Mouse (Mus musculus): ENCODE data around the gene Hs3st6.

The Hs3st6 gene

GRCm38 (mm10) chr17:24729067-24729466, 23.7 kb upstream of the Hs3st6 start:
- no peak for DNase-seq

DNA sequence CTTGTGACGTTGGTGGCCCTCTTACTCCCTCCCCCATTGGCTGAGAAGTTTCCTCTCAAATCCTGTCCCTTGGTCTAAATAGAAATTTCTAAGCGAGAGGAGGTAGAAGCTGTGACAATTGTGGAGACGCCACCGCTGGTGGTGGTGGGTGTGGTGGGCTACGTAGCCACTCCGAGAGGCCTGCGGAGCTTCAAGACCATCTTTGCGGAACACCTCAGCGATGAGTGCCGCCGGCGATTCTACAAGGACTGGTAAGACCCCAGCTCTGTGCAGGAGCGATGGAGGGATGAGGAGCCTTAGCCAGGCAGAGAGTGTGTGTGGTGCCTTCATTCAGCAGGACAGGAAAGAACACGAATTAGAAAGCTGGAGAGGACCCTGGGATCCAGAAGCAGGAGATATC, 22.0 kb upstream of the Hs3st6 start:
- DNase-seq = no peak

DNA sequence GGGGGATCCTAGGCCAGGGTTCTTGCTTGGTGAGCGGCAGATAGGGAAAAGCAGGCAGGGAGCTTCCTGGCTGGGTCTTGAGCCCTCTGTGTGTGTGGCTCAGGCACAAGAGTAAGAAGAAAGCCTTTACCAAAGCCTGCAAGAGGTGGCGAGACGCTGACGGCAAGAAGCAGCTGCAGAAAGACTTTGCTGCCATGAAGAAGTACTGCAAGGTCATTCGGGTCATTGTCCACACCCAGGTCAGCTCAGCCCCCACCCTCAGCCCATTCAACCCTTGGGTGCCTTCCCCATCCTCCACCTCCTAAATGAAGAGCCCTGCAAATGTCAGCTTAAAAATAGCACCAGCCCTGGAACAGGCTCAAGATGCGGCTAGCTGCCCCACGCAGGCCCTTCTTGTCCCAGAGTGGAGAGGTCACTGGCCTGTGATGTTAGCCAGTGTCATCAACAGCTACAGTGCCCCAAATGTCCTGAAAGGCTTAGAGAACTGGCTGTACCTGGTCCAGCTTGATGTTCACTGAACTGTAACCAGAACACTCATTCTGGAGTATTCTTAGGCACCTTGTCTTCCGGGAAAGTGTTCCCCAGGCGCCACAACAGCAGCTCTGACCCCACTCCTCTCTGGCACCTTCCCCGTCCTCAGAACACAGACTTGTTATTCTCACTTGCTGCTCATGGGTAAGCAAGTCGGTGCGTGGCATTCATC, 20.4 kb upstream of the Hs3st6 start:
- DNase-seq = no peak

- no peak for DNase-seq
These were observed 19.2 kb upstream of the Hs3st6 start for GRCm38 (mm10) chr17:24733434-24734050.

- DNase-seq = no peak
These were observed 18.3 kb upstream of the Hs3st6 start for GRCm38 (mm10) chr17:24734513-24734912.

- no peak for DNase-seq
These were observed 17.3 kb upstream of the Hs3st6 start for GRCm38 (mm10) chr17:24735446-24735845.

DNA sequence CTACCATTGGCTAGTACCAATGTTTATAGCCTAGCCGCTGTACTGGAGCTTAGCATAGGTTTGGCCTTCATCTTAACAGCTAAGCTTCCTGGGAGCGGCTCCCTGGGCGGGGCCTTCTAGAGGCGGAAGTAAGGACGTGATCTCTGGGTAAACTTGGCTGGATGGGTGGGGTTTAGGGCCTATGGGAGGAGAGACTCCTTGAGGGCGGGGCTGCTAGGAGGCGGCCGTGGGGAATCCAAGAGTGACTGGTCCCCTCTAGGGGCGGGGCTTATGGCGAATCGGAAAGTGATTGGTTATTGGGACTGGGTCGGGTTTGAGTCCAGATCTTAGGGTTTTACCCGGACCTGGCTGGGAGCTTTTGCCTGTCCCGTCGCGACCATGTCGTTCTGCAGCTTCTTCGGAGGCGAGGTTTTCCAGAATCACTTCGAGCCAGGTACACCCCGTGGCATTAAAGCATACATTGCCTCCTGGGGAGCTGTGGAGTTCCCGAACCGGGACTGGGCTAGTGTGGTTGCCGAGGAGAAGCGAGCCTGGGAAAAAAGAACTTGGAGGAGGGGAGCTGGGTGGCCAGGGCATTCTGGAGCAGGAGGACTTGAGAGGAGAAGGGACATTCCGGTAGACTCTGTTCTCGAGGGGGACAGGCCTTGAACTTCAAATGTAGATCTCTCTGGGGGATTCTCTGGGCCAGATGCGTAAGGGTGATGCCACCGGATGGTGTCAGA, 16.3 kb upstream of the Hs3st6 start, which contains the start of gene Msrb1:
TSS of gene Msrb1 (plus strand) at position 313 of the 722 bp plus-strand sequence.
- peak; percentile 88 to 91 for DNase-seq

- no peak for DNase-seq
These were observed 15.5 kb upstream of the Hs3st6 start for GRCm38 (mm10) chr17:24737135-24737810.

DNA sequence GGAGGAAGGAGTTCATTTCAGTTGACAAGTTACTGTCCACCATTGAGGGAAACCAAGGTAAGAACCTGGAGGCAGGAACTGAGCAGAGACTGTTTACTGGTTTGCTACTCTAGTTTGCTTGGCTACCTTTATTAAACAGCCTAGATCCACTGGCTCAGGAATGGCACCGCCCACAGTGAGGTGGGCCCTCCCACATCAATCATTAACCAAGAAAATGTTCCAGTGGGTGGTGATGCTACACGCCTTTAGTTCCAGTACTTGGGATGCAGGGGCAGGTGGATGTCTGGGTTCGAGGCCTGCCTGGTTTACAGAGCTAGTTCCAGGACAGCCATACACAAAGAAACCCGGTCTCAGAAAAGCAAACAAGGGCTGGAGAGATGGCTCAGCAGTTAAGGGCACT, 14.6 kb upstream of the Hs3st6 start:
- DNase-seq = no peak

- DNase-seq = no peak
These were observed 12.9 kb upstream of the Hs3st6 start for GRCm38 (mm10) chr17:24739926-24740325.

DNA sequence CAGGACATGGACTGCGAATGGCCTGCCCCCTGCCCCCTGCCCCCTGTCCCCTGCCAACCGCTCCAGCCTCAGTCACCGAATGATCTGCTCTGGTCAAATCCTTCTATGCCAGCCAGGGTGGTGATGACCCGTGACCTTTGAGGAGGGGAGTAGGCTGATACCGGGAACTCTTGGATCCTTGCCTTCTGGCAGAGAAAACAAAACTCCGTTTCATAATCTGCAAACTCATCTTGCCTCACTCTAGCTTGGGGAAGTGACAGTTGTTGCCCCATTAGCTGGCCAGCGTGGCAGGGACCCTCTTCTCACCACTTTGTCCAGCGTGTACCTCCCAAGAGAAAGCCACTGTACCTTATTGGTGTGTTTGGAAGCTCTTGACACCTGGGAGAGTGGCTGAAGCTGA, 10.5 kb upstream of the Hs3st6 start:
- no peak for DNase-seq

DNA sequence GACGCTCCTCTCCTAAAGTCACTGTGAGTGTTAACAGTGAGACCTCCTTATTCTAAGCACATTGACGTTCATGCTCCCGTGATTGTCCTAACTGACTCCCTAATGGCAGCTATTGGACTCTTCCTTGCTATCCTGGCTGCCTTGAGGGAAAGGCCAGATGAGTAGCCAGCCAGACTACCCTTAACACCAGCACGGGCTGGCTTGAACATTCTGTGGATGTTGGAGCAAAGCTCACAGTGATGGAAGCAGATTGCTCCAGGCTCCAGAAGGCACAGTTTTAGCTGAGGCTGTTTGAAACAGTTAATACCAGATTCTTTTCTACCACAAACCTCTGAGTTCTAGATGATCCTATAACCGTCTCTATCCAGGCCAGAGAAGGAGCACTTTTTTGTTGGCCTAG, 8.9 kb upstream of the Hs3st6 start:
- no peak for DNase-seq

- DNase-seq = no peak
These were observed 8.4 kb upstream of the Hs3st6 start for GRCm38 (mm10) chr17:24744381-24744780.

- DNase-seq = peak; percentile 67 to 77
These were observed 7.0 kb upstream of the Hs3st6 start for GRCm38 (mm10) chr17:24745526-24746497.

DNA sequence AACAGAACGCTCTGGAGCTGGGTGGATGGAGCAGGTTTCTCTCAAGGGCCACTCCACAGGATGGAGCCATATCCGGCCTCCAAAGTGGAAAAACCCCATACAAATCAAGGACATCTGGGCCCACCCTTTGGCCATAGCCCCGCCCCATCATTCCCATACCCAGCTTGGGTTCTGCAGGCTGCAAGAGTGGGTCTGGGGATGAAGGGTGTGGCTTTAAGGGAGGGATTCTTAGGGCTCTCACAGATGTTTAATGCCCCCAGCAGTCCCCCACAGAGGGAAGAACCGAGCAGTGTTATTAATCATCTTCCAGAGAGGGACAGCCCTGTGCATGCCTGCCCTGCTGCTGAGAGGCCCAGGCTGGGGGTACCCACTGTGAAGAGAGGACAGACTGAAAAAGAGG, 5.8 kb upstream of the Hs3st6 start:
- no peak for DNase-seq

- DNase-seq = no peak
These were observed 1.3 kb upstream of the Hs3st6 start for GRCm38 (mm10) chr17:24751528-24751927.

DNA sequence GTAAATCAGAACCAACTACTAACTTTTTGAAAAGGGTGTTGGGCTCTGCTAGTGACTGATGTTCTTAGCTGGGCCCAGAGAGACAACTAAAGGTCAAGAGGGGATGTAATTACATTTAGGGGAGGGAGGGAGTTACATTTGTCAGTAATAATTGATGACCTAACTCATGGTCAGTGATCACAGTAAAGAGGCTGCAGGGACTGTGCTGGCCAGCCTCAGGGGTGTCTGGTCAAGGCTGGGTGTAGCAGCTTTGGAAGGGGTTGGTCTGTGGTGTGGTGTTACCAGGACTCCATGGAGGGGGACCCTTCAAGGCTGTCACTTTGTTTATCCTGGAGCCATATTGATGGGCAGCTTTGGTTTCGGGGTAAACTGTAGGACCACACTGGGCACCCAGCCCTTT, 4.6 kb downstream of the Hs3st6 start:
- no peak for DNase-seq

DNA sequence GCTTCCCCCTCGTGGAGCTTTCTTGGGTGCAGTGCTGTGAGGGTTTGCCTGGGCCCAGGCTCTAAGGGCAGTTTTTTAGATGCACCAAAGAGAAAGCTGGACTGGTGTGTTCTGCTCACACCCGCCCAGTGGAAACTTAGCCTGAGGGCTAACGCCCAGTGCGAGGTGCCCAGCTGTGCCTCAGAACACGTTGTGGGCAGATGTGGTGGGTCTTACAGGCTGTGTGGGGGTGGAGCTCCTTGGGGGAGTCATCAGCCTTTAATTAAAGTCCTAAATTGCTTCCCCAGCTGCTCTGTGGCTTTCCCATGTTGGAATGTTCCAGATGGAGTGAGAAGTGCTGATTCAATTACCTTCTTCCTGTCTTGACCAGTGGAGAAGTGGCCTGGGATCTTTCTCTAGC, 8.3 kb downstream of the Hs3st6 start:
- DNase-seq = no peak

DNA sequence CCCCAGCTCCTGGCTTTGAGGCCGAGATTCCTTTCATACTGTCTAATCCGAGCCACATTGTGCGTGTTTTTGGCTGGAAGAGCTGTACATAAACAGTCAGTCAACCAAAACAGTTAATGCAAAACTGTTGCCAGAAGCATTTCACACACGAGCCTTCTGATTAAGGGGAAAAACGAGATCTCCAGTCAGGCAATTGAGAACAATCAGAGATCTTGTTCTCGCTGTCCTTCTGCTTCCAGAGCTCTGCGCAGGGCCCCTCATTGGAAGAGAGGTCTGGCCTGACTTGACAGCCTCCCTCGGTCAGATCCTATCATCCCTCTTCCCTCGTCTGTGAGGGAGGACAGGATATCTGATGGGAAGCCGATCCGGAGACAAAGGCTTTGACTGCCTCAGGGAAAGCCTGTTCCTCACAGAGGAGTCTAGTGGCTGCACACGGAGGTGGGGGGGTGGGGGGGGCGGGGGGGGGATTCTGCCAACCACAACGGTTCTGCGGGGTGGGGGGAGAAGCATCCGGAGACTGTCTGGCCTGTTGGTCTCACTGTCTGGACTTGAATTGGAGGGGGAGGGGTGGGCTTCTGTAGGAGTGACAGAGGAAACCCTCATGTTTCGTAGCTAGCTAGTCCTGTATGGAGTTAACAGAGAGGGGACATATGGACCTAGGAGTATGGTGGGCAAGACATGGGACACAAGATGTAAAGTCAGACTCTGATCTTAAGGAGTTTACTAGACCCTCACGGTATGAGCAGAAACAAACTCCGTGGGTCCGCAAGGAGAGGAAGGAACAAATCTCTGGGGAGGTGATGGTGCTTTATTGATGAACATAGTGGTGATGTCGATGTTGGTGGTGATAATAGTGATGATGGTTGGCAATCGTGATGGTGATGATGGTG, 12.5 kb downstream of the Hs3st6 start:
- DNase-seq = no peak

- DNase-seq = no peak
These were observed 13.6 kb downstream of the Hs3st6 start for GRCm38 (mm10) chr17:24766266-24766875.

- no peak for DNase-seq
These were observed 16.4 kb downstream of the Hs3st6 start for GRCm38 (mm10) chr17:24769146-24769545.

All from cerebellum, postnatal 36 days (tissue).